Comparison of ENCODE assay signal across 8 mouse cellular contexts in the genomic region with DNA sequence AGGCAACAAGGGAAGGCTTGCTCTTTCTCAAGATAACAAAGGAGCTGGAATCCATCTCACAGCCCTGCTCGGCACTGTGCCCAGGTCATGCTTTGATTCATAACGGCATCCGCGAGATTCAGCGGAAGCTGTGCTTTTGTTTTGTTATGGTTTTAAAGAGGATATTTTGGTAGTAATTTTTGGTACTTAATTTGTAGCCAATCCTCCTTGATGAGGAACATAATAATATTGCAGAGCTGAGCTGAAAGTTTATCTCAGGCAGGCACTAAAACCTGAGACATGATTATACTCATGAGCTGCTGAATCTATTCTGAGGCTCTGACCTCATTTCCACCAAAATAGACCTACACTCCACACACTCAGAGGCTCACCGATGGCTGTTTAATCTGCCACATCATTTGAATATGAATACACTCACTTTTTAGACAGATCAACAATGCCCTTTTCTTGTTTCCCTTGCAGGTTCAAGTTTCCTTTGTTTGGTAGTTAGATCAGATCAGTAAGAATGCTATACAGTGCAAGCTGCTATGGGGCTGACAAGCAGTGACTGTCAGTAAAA.
DNase-seq lines count a peak whose midpoint lies in the region; ATAC-seq and TF ChIP-seq lines count a peak whose summit lies in the region.

No protein-coding gene starts in this region.

- DNase-seq in stomach, postnatal 0 days (ENCODE audit: low spot score) = no peak
- peak; percentile 86 to 87 for DNase-seq in cerebellum, postnatal 36 days
- DNase-seq in heart, adult 18-20 months = peak; percentile 80 to 84
- DNase-seq in kidney, adult 2 months = peak; percentile 85
- peak; percentile 83 for DNase-seq in midbrain, embryonic 14.5 days
- DNase-seq in spleen, postnatal 4 days (ENCODE audit: low spot score in 2 of 2) = no peak
- no peak for DNase-seq in urinary bladder, postnatal 25 days (ENCODE audit: low spot score)

- 0 out of 2 replicates have a peak, but pooled peaks cover 3% of the 10 kb centered on the region for H3K4me1 ChIP-seq in stomach, embryonic 16.5 days (ENCODE audit: control insufficient read depth, insufficient read depth, low read length)
- no peaks in the 10 kb centered on the region for H3K4me1 ChIP-seq in stomach, postnatal 0 days (replicated peaks; ENCODE audit: control insufficient read depth, insufficient read depth)
- no peaks in the 10 kb centered on the region for H3K4me1 ChIP-seq in kidney, adult 2 months (ENCODE audit: control insufficient read depth, insufficient read depth, low read length)
- H3K4me1 ChIP-seq in midbrain, embryonic 14.5 days (ENCODE audit: control insufficient read depth, insufficient read depth, low read length) = peaks cover 12% of the 10 kb centered on the region

- no peak for TF ChIP-seq POLR2A in kidney, adult 2 months (IDR thresholded peaks at IDR 0.05; ENCODE audit: low read depth, low read length)

- TF ChIP-seq CTCF in stomach, postnatal 0 days (IDR thresholded peaks at IDR 0.05; ENCODE audit: low read depth) = no peak
- no peak for TF ChIP-seq CTCF in kidney, adult 2 months (conservative IDR thresholded peaks at IDR 0.05; ENCODE audit: insufficient read depth, insufficient read length, low read depth, low read length)

- no peaks in the 10 kb centered on the region for H3K36me3 ChIP-seq in stomach, embryonic 16.5 days (ENCODE audit: control insufficient read depth, insufficient read depth, low read length)
- no peaks in the 10 kb centered on the region for H3K36me3 ChIP-seq in stomach, postnatal 0 days (ENCODE audit: control insufficient read depth, insufficient read depth, low read length)
- H3K36me3 ChIP-seq in kidney, adult 2 months (ENCODE audit: control insufficient read depth, insufficient read depth, low read length) = no peaks in the 10 kb centered on the region
- H3K36me3 ChIP-seq in midbrain, embryonic 14.5 days (ENCODE audit: control insufficient read depth, insufficient read depth, low read length) = no peaks in the 10 kb centered on the region

- H3K9ac ChIP-seq in stomach, embryonic 16.5 days (ENCODE audit: low read length) = no peak overlapping the region
- H3K9ac ChIP-seq in stomach, postnatal 0 days (ENCODE audit: low read length) = no peak overlapping the region
- peak overlapping the region; percentile 27; the same call in 1 of the 2 replicates for H3K9ac ChIP-seq in midbrain, embryonic 14.5 days (replicated peaks; ENCODE audit: low read length)

- ATAC-seq in stomach, embryonic 16.5 days (ENCODE audit: insufficient read depth, low FRiP score) = no peak
- no peak for ATAC-seq in stomach, postnatal 0 days (ENCODE audit: low FRiP score, low TSS enrichment)
- peak; percentile 89 for ATAC-seq in midbrain, embryonic 14.5 days (ENCODE audit: low FRiP score, low TSS enrichment)

- no peaks in the 10 kb centered on the region for H3K9me3 ChIP-seq in stomach, embryonic 16.5 days (replicated peaks; ENCODE audit: control insufficient read depth, low read length)
- H3K9me3 ChIP-seq in stomach, postnatal 0 days (ENCODE audit: control insufficient read depth, low read length) = no peaks in the 10 kb centered on the region
- no peaks in the 10 kb centered on the region for H3K9me3 ChIP-seq in midbrain, embryonic 14.5 days (ENCODE audit: control insufficient read depth, low read length)

- H3K27ac ChIP-seq in stomach, embryonic 16.5 days (ENCODE audit: low read length) = peak overlapping the region; percentile 16; the same call in 1 of the 2 replicates
- H3K27ac ChIP-seq in stomach, postnatal 0 days (replicated peaks) = no peak overlapping the region
- peak overlapping the region; percentile 56; the same call in 1 of the 2 replicates for H3K27ac ChIP-seq in kidney, adult 2 months (ENCODE audit: insufficient read depth, low read depth, low read length)
- peak overlapping the region; percentile 74 for H3K27ac ChIP-seq in midbrain, embryonic 14.5 days (replicated peaks; ENCODE audit: low read depth, low read length)

- no peak overlapping the region for H3K4me3 ChIP-seq in stomach, embryonic 16.5 days (replicated peaks; ENCODE audit: low read length)
- no peak overlapping the region for H3K4me3 ChIP-seq in stomach, postnatal 0 days (ENCODE audit: low read depth, low read length)
- no peak overlapping the region for H3K4me3 ChIP-seq in kidney, adult 2 months (ENCODE audit: insufficient read depth, low read depth, low read length)
- no peak overlapping the region for H3K4me3 ChIP-seq in midbrain, embryonic 14.5 days (replicated peaks; ENCODE audit: low read depth, low read length)

- TF ChIP-seq EP300 in stomach, postnatal 0 days (optimal IDR thresholded peaks at IDR 0.05) = no peak

- WGBS in stomach, embryonic 16.5 days = 44% methylated on average over 6 of the region's 6 CpGs
- WGBS in stomach, postnatal 0 days = 46% methylated on average over 6 of the region's 6 CpGs
- WGBS in kidney, adult 2 months = 45% methylated on average over 6 of the region's 6 CpGs
- WGBS in midbrain, embryonic 14.5 days = 2% methylated on average over 6 of the region's 6 CpGs

- no peak overlapping the region for H3K4me2 ChIP-seq in stomach, embryonic 16.5 days (ENCODE audit: low read depth, low read length)
- no peak overlapping the region for H3K4me2 ChIP-seq in stomach, postnatal 0 days (replicated peaks; ENCODE audit: low read depth)
- H3K4me2 ChIP-seq in midbrain, embryonic 14.5 days (ENCODE audit: low read length) = peak overlapping the region; percentile 43

- no peaks in the 10 kb centered on the region for H3K27me3 ChIP-seq in stomach, embryonic 16.5 days (ENCODE audit: control insufficient read depth, insufficient read depth, low read length)
- H3K27me3 ChIP-seq in stomach, postnatal 0 days (ENCODE audit: control insufficient read depth, insufficient read depth, low read length) = no peaks in the 10 kb centered on the region
- H3K27me3 ChIP-seq in kidney, adult 2 months (replicated peaks; ENCODE audit: control insufficient read depth, insufficient read depth, low read length) = no peaks in the 10 kb centered on the region
- H3K27me3 ChIP-seq in midbrain, embryonic 14.5 days (ENCODE audit: control insufficient read depth, insufficient read depth, low read length) = no peaks in the 10 kb centered on the region

Comparison
In these comparisons a context has a peak if more than half of its experiments do, and no peak if none do; other contexts are left out.
1. DNase-seq: peak in cerebellum, postnatal 36 days (2 of 2), heart, adult 18-20 months (2 of 2), kidney, adult 2 months (single experiment) and midbrain, embryonic 14.5 days (single experiment); none in stomach, postnatal 0 days (single experiment), spleen, postnatal 4 days (0 of 2) and urinary bladder, postnatal 25 days (single experiment).